Mouse (Mus musculus) brain, adult 10 weeks (tissue): ENCODE results near the gene Kif12. TPM values are rescaled to one million over a fixed set of nuclear protein-coding genes. Genes with fewer than 3 reads are reported as not detected.

Experiments used
- polyA plus RNA-seq: library from polyadenylated mRNA; stranded (reverse); fragments of 350-450 nt; fragmentation: Illumina TruSeq; extraction: RNeasy Lipid Tissue Mini Kit (QIAGEN cat#74804); gene quantifications from one replicate; pipeline ENCODE4 v1.2.3, GENCODE M21; 2015; ENCODE audit warnings: low read depth, low replicate concordance

Kif12 gene
- not detected for polyA plus RNA-seq

DNA sequence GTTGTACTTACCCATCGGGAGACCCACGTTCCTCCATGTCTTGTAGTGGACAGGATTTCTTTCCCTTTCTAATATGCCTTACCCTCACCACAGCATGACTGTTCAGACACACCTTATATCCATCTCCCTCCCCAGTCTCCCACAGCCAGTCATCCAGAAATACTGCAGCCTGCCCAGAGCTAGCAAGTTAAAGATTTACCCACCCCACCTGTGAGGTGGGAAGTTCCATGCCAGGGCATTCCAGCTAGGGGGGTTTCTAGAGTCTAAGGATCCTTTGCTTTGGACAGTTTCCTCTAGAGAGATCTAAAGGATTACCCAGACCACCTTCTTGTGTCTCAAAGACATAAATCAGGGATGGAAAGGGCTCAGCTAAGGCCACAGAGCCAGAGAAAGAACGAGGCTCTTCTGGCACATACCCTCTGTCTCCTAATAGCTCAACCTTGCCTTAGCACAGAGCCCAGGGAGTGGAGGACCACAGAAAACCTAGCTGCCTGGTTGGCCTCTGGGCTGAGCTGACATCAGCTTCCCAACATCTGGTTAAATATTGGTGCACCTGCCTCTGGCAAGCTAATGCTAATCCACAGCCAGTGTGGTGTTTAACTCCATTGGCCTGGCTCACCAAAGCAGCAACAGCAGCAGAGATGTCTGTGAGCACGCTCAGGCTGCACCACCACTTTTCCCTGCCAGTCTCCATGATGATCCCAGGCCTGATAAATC lies at the start of gene Kif12:
Gene Kif12 (minus strand): TSS at position 163 of the 717 bp plus-strand sequence.

DNA sequence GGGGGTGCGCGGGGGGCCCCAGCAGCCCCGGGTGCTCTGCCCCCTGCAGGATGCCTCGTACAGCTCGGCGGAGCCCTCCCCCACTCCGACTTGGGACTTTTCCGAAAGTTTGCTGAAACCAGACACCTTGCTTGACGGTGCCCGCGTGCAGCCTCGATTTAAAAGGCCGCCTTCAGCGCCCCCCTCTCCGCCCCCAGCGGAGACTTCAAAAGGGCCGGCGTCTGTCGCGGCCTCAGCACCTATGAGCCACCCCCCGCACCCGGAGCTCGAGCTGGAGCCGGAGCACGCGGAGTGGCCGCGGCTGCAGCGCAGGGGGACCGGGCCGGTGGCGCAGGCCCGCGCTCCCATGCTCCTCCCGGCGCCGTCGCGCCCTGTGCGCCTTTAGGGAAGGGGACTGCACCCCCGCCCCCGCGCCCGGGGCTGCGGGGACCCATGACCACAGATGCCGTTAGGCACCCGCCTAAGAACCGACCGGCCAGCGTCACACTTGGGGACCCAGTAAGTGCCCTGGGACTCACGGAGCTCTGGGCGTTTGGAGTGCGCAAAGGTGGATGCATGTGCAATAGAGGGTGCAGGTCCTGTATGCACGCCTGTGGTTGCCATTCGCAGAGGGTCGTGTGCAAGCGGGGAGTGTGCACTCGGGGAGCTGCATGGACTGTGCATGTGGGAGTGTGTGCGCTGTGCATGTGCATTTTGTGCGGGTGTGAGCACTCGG lies 42.1 kb upstream of the Kif12 start, which contains the start of gene Col27a1:
Gene Col27a1 (plus strand): TSS at position 98 of the 715 bp plus-strand sequence.

DNA sequence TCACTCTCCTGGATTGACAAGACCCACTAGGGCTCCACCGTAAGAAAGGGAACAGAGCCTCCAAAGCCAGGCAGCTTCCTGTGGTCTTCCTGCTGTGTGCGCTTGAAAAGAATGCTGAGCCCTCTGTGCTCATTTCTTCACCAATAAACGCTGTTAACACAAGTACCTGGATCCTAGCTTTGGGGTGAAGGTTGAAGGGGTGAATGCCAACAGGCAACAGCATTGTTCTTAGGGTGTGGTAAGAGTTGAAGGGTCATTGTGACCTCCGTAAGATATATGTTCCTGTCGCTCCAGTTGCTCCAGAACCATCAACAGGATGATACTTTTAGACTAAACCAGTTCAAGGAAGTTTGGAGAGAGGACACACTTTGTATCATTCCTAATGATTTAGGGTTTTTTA lies 17.2 kb downstream of the Kif12 start, which contains the start of gene Ambp:
Gene Ambp (minus strand): TSS at position 101 of the 400 bp plus-strand sequence.

Other genes starting within 250 kb of the Kif12 start
- 1.6 TPM for gene Zfp618, start 206.6 kb downstream of the Kif12 start, polyA plus RNA-seq
- gene Ambp, start 17.3 kb downstream of the Kif12 start, polyA plus RNA-seq: 0.37 TPM
- gene Col27a1, start 41.9 kb upstream of the Kif12 start, polyA plus RNA-seq: 3.6 TPM
- not detected for gene Orm1, start 172.4 kb upstream of the Kif12 start, polyA plus RNA-seq
- not detected for gene Orm3, start 184.0 kb upstream of the Kif12 start, polyA plus RNA-seq
- gene Orm2, start 190.3 kb upstream of the Kif12 start, polyA plus RNA-seq: not detected
- gene Akna, start 231.2 kb upstream of the Kif12 start, polyA plus RNA-seq: 1.9 TPM